Mouse (Mus musculus): Measurements from ENCODE around the gene Gm42906. TPM values are rescaled to one million over a fixed set of nuclear protein-coding genes. Genes with fewer than 3 reads are reported as not detected.
A peak's percentile ranks its signal among the peaks of the same experiment; 100 is the strongest.

Gm42906 gene
- polyA plus RNA-seq, 1 experiment from 2014 or later: not detected

- no peaks in the 10 kb centered on the region for H3K27me3 ChIP-seq (ENCODE audit: control insufficient read depth, insufficient read depth, low read length)
- H3K9me3 ChIP-seq (ENCODE audit: control insufficient read depth, low read length): no peaks in the 10 kb centered on the region
- H3K27ac ChIP-seq (replicated peaks; ENCODE audit: low read depth, low read length): no peak overlapping the region
- no peaks in the 10 kb centered on the region for H3K36me3 ChIP-seq (ENCODE audit: control insufficient read depth, insufficient read depth, low read length)
- ATAC-seq (ENCODE audit: insufficient number of reproducible peaks, low FRiP score, low TSS enrichment, low read depth) (no peak), DNase-seq (ENCODE audit: low spot score) (no peak)
- no peak overlapping the region for H3K9ac ChIP-seq (ENCODE audit: low read length)
- WGBS: 47% methylated on average over 2 of the region's 2 CpGs
- H3K4me3 ChIP-seq (ENCODE audit: low read depth, low read length): no peak overlapping the region
- H3K4me1 ChIP-seq (ENCODE audit: control insufficient read depth, insufficient read depth, low read length): 0 out of 2 replicates have a peak, but pooled peaks cover 3% of the 10 kb centered on the region
- H3K4me2 ChIP-seq (ENCODE audit: low read depth, severe bottlenecking): no peak overlapping the region
Observed at GRCm38 (mm10) chr5:151248084-151248483, 179.9 kb downstream of the Gm42906 start.

GRCm38 (mm10) chr5:151247115-151247875 is 180.7 kb downstream of the Gm42906 start:
- Histone ChIP-seq H3K36me3 (ENCODE audit: control insufficient read depth, insufficient read depth, low read length) (no peaks in the 10 kb centered on the region), H3K4me1 (ENCODE audit: control insufficient read depth, insufficient read depth, low read length) (0 out of 2 replicates have a peak, but pooled peaks cover 3% of the 10 kb centered on the region), H3K9ac (ENCODE audit: low read length) (no peak overlapping the region; the same call in 1 of the 2 replicates), H3K27ac (replicated peaks; ENCODE audit: low read depth, low read length) (0 out of 2 replicates have a peak overlapping the region, but pooled peaks have one; percentile 21), H3K9me3 (ENCODE audit: control insufficient read depth, low read length) (no peaks in the 10 kb centered on the region), H3K4me2 (ENCODE audit: low read depth, severe bottlenecking) (no peak overlapping the region), H3K27me3 (ENCODE audit: control insufficient read depth, insufficient read depth, low read length) (no peaks in the 10 kb centered on the region), H3K4me3 (ENCODE audit: low read depth, low read length) (no peak overlapping the region)
- ATAC-seq (ENCODE audit: insufficient number of reproducible peaks, low FRiP score, low TSS enrichment, low read depth) (no peak), DNase-seq (ENCODE audit: low spot score) (no peak)
- 41% methylated on average over 11 of the region's 11 CpGs for WGBS

- DNase-seq (ENCODE audit: low spot score): no peak
- 0 out of 2 replicates have a peak, but pooled peaks cover 3% of the 10 kb centered on the region for H3K4me1 ChIP-seq (ENCODE audit: control insufficient read depth, insufficient read depth, low read length)
- 90% methylated on average over 2 of the region's 2 CpGs for WGBS
- H3K36me3 ChIP-seq (ENCODE audit: control insufficient read depth, insufficient read depth, low read length): no peaks in the 10 kb centered on the region
- no peak overlapping the region for H3K4me2 ChIP-seq (ENCODE audit: low read depth, severe bottlenecking)
- no peak overlapping the region for H3K4me3 ChIP-seq (ENCODE audit: low read depth, low read length)
- ATAC-seq (ENCODE audit: insufficient number of reproducible peaks, low FRiP score, low TSS enrichment, low read depth): no peak
- H3K27me3 ChIP-seq (ENCODE audit: control insufficient read depth, insufficient read depth, low read length): no peaks in the 10 kb centered on the region
- H3K9ac ChIP-seq (ENCODE audit: low read length): no peak overlapping the region
- H3K9me3 ChIP-seq (ENCODE audit: control insufficient read depth, low read length): no peaks in the 10 kb centered on the region
- H3K27ac ChIP-seq (replicated peaks; ENCODE audit: low read depth, low read length): no peak overlapping the region
Observed at GRCm38 (mm10) chr5:151246287-151246686, 181.7 kb downstream of the Gm42906 start.

- no peak overlapping the region for H3K27ac ChIP-seq (replicated peaks; ENCODE audit: low read depth, low read length)
- H3K4me2 ChIP-seq (ENCODE audit: low read depth, severe bottlenecking): no peak overlapping the region
- no peaks in the 10 kb centered on the region for H3K9me3 ChIP-seq (ENCODE audit: control insufficient read depth, low read length)
- H3K27me3 ChIP-seq (ENCODE audit: control insufficient read depth, insufficient read depth, low read length): no peaks in the 10 kb centered on the region
- H3K4me3 ChIP-seq (ENCODE audit: low read depth, low read length): no peak overlapping the region
- no peaks in the 10 kb centered on the region for H3K36me3 ChIP-seq (ENCODE audit: control insufficient read depth, insufficient read depth, low read length)
- WGBS: 90% methylated on average over 5 of the region's 5 CpGs
- no peak for ATAC-seq (ENCODE audit: insufficient number of reproducible peaks, low FRiP score, low TSS enrichment, low read depth)
- no peak overlapping the region for H3K9ac ChIP-seq (ENCODE audit: low read length)
- 0 out of 2 replicates have a peak, but pooled peaks cover 3% of the 10 kb centered on the region for H3K4me1 ChIP-seq (ENCODE audit: control insufficient read depth, insufficient read depth, low read length)
- no peak for DNase-seq (ENCODE audit: low spot score)
Observed at GRCm38 (mm10) chr5:151245571-151245970, 182.4 kb downstream of the Gm42906 start.

GRCm38 (mm10) chr5:151238730-151239129 is 189.2 kb downstream of the Gm42906 start:
- Histone ChIP-seq H3K4me1 (ENCODE audit: control insufficient read depth, insufficient read depth, low read length) (no peaks in the 10 kb centered on the region), H3K27ac (replicated peaks; ENCODE audit: low read depth, low read length) (no peak overlapping the region), H3K9me3 (ENCODE audit: control insufficient read depth, low read length) (no peaks in the 10 kb centered on the region), H3K36me3 (ENCODE audit: control insufficient read depth, insufficient read depth, low read length) (no peaks in the 10 kb centered on the region), H3K9ac (ENCODE audit: low read length) (no peak overlapping the region), H3K4me3 (ENCODE audit: low read depth, low read length) (no peak overlapping the region), H3K27me3 (ENCODE audit: control insufficient read depth, insufficient read depth, low read length) (no peaks in the 10 kb centered on the region; the same call in 1 of the 2 replicates), H3K4me2 (ENCODE audit: low read depth, severe bottlenecking) (no peak overlapping the region)
- DNase-seq (ENCODE audit: low spot score) (no peak), ATAC-seq (ENCODE audit: insufficient number of reproducible peaks, low FRiP score, low TSS enrichment, low read depth) (0 out of 2 replicates have a peak, but pooled peaks have one; percentile 26)
- WGBS: 79% methylated on average over 9 of the region's 9 CpGs

- no peak overlapping the region for H3K9ac ChIP-seq (ENCODE audit: low read length)
- H3K36me3 ChIP-seq (ENCODE audit: control insufficient read depth, insufficient read depth, low read length): no peaks in the 10 kb centered on the region
- WGBS: 85% methylated on average over 5 of the region's 5 CpGs
- no peak for ATAC-seq (ENCODE audit: insufficient number of reproducible peaks, low FRiP score, low TSS enrichment, low read depth)
- no peak overlapping the region for H3K4me2 ChIP-seq (ENCODE audit: low read depth, severe bottlenecking)
- no peaks in the 10 kb centered on the region for H3K9me3 ChIP-seq (ENCODE audit: control insufficient read depth, low read length)
- H3K27me3 ChIP-seq (ENCODE audit: control insufficient read depth, insufficient read depth, low read length): peaks cover 2% of the 10 kb centered on the region; the same call in 1 of the 2 replicates
- DNase-seq (ENCODE audit: low spot score): no peak
- no peak overlapping the region for H3K4me3 ChIP-seq (ENCODE audit: low read depth, low read length)
- H3K27ac ChIP-seq (replicated peaks; ENCODE audit: low read depth, low read length): no peak overlapping the region
- H3K4me1 ChIP-seq (ENCODE audit: control insufficient read depth, insufficient read depth, low read length): no peaks in the 10 kb centered on the region
Observed at GRCm38 (mm10) chr5:151236411-151236810, 191.6 kb downstream of the Gm42906 start.

GRCm38 (mm10) chr5:151233400-151234031 is 194.4 kb downstream of the Gm42906 start, which contains the start of gene Stard13:
Gene Stard13, minus strand, starts transcription at chr5:151233836.
- ATAC-seq (ENCODE audit: insufficient number of reproducible peaks, low FRiP score, low TSS enrichment, low read depth) (peak; percentile 71), DNase-seq (ENCODE audit: low spot score) (peak; percentile 60)
- peak within 1 kb of the TSS; percentile 86 for H3K4me2 ChIP-seq (ENCODE audit: low read depth, severe bottlenecking)
- no peaks in the 10 kb centered on the region for H3K9me3 ChIP-seq (ENCODE audit: control insufficient read depth, low read length)
- H3K36me3 ChIP-seq (ENCODE audit: control insufficient read depth, insufficient read depth, low read length): no peaks in the 10 kb centered on the region
- under 1% methylated on average over 49 of the region's 49 CpGs for WGBS
- peak within 1 kb of the TSS; percentile 44 for H3K4me3 ChIP-seq (ENCODE audit: low read depth, low read length)
- no peaks in the 10 kb centered on the region for H3K4me1 ChIP-seq (ENCODE audit: control insufficient read depth, insufficient read depth, low read length)
- H3K9ac ChIP-seq (ENCODE audit: low read length): peak within 1 kb of the TSS; percentile 58
- no peak within 1 kb of the TSS for H3K27ac ChIP-seq (replicated peaks; ENCODE audit: low read depth, low read length)
- H3K27me3 ChIP-seq (ENCODE audit: control insufficient read depth, insufficient read depth, low read length): peaks cover 2% of the 10 kb centered on the region; the same call in 1 of the 2 replicates

- Histone ChIP-seq H3K4me2 (ENCODE audit: low read depth, severe bottlenecking) (peak overlapping the region; percentile 86), H3K4me1 (ENCODE audit: control insufficient read depth, insufficient read depth, low read length) (no peaks in the 10 kb centered on the region), H3K27me3 (ENCODE audit: control insufficient read depth, insufficient read depth, low read length) (peaks cover 2% of the 10 kb centered on the region; the same call in 1 of the 2 replicates), H3K9ac (ENCODE audit: low read length) (no peak overlapping the region), H3K4me3 (ENCODE audit: low read depth, low read length) (peak overlapping the region; percentile 44; the same call in 1 of the 2 replicates), H3K27ac (replicated peaks; ENCODE audit: low read depth, low read length) (no peak overlapping the region), H3K9me3 (ENCODE audit: control insufficient read depth, low read length) (no peaks in the 10 kb centered on the region), H3K36me3 (ENCODE audit: control insufficient read depth, insufficient read depth, low read length) (no peaks in the 10 kb centered on the region)
- DNase-seq (ENCODE audit: low spot score) (no peak), ATAC-seq (ENCODE audit: insufficient number of reproducible peaks, low FRiP score, low TSS enrichment, low read depth) (no peak)
- WGBS: 22% methylated on average over 12 of the region's 13 CpGs
Observed at GRCm38 (mm10) chr5:151232576-151233299, 195.2 kb downstream of the Gm42906 start.
